Mouse (Mus musculus) urinary bladder, postnatal 36 days (tissue): Measurements from ENCODE around the gene Cep135.

ENCODE experiments used
- DNase-seq, 2 experiments: peaks; one replicate each; pipeline ENCODE4 v3.0.0; 2022; ENCODE audit warnings: low spot score in 2 of 2, mixed read lengths in 1 of 2

Gene Cep135

GRCm38 (mm10) chr5:76684658-76685605 is 96.4 kb downstream of the Cep135 start:
- no peak for DNase-seq

DNA sequence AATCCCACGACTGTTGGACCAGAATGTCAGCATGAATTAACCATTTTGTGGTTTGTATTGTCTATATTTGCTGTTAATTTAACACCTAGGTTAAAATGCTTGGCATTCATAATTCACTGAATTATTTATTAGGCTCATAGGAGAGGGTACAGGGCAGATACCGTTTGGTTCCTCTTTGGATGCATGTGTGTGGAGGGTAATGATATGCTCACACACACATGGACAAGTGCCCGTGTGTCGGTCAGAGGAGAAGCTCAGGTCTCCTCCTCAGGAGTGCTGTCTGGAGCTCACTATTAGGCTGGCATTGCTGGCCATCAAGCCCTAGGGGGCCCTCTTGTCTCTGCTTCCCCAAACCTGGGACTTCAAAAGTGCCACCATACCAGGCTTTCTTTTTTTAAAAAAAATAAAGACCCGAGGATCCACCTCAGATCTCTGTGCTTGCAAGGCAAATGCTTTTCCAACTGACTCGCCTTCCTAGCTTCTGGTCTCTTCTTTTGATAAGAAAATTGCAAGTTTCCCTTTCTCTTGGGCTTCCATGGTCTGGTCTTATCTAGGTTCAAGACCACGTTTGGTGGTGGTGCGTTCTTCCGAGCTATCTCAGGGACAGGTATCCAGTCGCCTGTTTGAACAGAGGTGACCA is 99.6 kb downstream of the Cep135 start:
- DNase-seq = no peak

DNA sequence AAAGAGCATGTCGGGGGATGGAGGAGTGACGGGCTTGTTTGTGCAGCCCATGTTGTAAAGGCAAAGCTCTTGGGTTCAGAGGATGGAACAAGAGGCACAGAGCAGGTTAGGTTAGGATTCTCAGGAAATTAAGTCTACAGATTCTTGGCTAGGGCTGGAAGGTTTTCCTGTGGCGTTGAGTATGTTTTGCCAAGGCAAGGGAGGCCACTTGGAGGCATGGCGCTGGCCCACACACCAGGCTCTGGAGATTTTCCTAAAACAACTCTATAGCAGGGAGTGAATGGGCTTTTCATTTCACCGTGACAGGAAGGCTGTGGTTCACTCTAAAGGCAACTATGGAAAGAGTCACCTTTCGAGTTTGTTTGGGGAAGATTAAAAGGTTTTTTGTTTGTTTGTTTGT is 100.1 kb downstream of the Cep135 start:
- DNase-seq = no peak

DNA sequence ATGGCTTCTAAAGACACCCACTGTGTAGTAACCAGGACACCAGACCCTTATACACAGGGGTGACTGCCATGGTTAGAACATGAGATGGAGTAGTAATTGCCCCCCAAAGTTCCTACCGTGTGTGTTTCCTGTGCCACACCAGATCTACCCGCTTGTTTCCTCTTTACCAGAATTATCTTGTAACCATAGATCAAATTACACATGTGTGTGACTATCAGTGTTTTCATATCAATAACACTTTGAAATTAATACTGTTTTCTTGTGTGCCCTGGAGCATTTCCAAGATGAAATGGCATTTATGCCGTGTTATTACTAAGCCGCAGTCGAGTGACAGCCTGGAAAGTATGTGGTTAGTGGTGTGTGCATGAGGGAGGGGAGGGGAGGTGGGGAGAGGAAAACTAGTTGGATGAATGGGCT is 101.7 kb downstream of the Cep135 start:
- no peak for DNase-seq

- no peak for DNase-seq
These were observed 102.8 kb downstream of the Cep135 start for GRCm38 (mm10) chr5:76691251-76691650.

DNA sequence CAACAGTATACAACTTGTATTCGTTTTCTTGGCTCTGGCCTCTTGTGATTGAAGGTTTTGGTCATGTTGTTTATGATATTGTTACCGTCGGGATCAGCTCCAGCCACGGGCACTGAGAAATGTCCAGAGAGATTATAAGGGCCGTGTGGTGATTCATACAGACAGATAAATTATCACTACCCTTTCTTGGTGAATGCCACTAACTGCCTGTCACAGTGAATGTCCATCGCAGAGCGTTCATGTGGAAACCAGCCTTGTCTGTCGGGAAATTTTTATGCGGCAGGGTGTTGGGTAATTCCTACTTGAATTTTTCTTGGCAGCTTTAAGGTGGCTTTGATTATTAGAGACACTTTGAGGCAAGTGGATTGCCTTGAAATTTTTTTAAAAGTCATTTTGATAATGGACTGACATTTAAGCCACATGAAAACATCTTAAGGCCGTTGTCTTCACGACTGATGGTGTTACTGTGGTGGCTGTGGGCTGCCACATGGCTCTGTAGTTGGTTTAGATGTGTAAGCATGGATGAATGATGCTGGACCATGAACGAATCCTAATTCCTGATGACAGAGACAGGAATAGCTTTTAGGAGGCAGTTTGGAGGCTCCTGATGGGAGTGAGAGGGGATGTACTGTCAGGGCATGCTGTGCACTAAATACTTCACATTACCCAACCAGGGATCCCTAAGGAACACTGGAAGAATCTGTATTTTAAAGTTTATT is 103.4 kb downstream of the Cep135 start:
- DNase-seq = no peak
